Mouse (Mus musculus): Measurements from ENCODE around the gene Adk. TPM values are rescaled to one million over a fixed set of nuclear protein-coding genes. Genes with fewer than 3 reads are reported as not detected.

Adk gene
- total and polyA plus RNA-seq, 3 experiments = 47.9 to 129 (median 59.0) TPM

DNA sequence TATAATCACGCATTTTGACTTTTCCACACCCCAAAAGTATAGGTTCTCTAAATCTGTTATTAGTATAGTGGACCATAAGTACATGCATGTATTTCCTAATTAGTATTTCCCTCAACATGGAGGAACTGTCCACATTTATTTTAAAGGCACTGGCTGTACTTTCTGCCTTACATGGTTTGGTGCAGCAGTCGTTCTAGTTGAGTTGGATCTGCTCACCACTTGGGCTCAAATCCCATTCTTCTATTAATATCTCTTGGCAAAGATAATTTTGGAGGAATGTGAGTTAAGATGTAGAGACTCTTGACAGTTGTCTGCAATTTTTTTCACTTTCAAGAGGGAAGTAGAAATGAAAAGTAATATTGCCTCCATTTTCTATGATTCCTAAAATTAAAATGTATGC lies 314.7 kb downstream of the Adk start:
- no peak for DNase-seq (ENCODE audit: extremely low read depth)
- Histone ChIP-seq H3K27me3 (replicated peaks) (no peaks in the 10 kb centered on the region), H3K4me1 (ENCODE audit: control insufficient read depth in 1 of 2, insufficient read depth in 2 of 2) (no peaks in the 10 kb centered on the region), H3K4me3 (replicated peaks in 1 of 3; ENCODE audit: low read depth in 2 of 3, low read length in 2 of 3, poor library complexity in 1 of 3) (no peak overlapping the region), H3K9ac (ENCODE audit: insufficient read depth, low read depth) (no peak overlapping the region), H3K9me3 (replicated peaks; ENCODE audit: low read length) (no peaks in the 10 kb centered on the region), H3K79me2 (replicated peaks; ENCODE audit: control insufficient read depth, extremely low read depth, insufficient read depth, poor library complexity, severe bottlenecking) (no peaks in the 10 kb centered on the region), H3K4me2 (ENCODE audit: insufficient read depth, low read depth, poor library complexity, severe bottlenecking) (no peak overlapping the region), H3K36me3 (replicated peaks in 1 of 2; ENCODE audit: control insufficient read depth in 1 of 2, insufficient read depth in 1 of 2, low read length in 1 of 2) (no peaks in the 10 kb centered on the region), H3K27ac (ENCODE audit: insufficient read depth, low read depth) (no peak overlapping the region)
- TF ChIP-seq JUN (IDR thresholded peaks at IDR 0.05; ENCODE audit: insufficient read depth, low read depth, low read length) (no peak), ZC3H11A (IDR thresholded peaks at IDR 0.05; ENCODE audit: low read depth, low read length) (no peak), NELFE (IDR thresholded peaks at IDR 0.05; ENCODE audit: low read depth, low read length) (no peak), MXI1 (IDR thresholded peaks at IDR 0.05; ENCODE audit: low read depth, low read length) (no peak), ZMIZ1 (IDR thresholded peaks at IDR 0.05; ENCODE audit: low read depth, low read length) (no peak), BHLHE40 (IDR thresholded peaks at IDR 0.05; ENCODE audit: low read depth, low read length) (no peak), MAFK (IDR thresholded peaks at IDR 0.05; ENCODE audit: insufficient replicate concordance, low read length) (no peak), TBP (conservative IDR thresholded peaks at IDR 0.05; ENCODE audit: low read depth, low read length) (no peak), E2F4 (IDR thresholded peaks at IDR 0.05; ENCODE audit: insufficient replicate concordance, low read depth, low read length) (no peak), IRF4 (IDR thresholded peaks at IDR 0.05; ENCODE audit: low read depth, low read length) (no peak), MAX (IDR thresholded peaks at IDR 0.05; ENCODE audit: low read length) (no peak), ETS1 (conservative IDR thresholded peaks at IDR 0.05; ENCODE audit: low read depth, low read length) (no peak), MYC (IDR thresholded peaks at IDR 0.05; ENCODE audit: low read depth, low read length) (no peak), USF1 (IDR thresholded peaks at IDR 0.05; ENCODE audit: low read depth, low read length) (no peak), NRF1 (IDR thresholded peaks at IDR 0.05; ENCODE audit: low read depth, low read length) (no peak), JUND (conservative IDR thresholded peaks at IDR 0.05; ENCODE audit: low read depth, low read length) (no peak), RAD21 (IDR thresholded peaks at IDR 0.05; ENCODE audit: low read depth, low read length) (no peak), MAZ (IDR thresholded peaks at IDR 0.05; ENCODE audit: low read depth, low read length) (no peak), MEF2A (IDR thresholded peaks at IDR 0.05; ENCODE audit: borderline replicate concordance, low read depth, low read length) (no peak), PAX5 (IDR thresholded peaks at IDR 0.05; ENCODE audit: low read length) (no peak)
- in situ Hi-C loops (cut with MboI; ENCODE audit: low pct_ligation_motif_present, low pct_unique_long_range_greater_than_20kb, low sequenced_read_pairs) (no loop called here), dilution Hi-C loops (cut with MboI; ENCODE audit: extremely low pct_ligation_motif_present, extremely low pct_unique_long_range_greater_than_20kb, low sequenced_read_pairs) (no loop called here)

- Histone ChIP-seq H3K4me3 (replicated peaks in 1 of 3; ENCODE audit: low read depth in 2 of 3, low read length in 2 of 3, poor library complexity in 1 of 3) (no peak overlapping the region), H3K4me1 (ENCODE audit: control insufficient read depth in 1 of 2, insufficient read depth in 2 of 2) (no peaks in the 10 kb centered on the region), H3K9ac (ENCODE audit: insufficient read depth, low read depth) (no peak overlapping the region), H3K4me2 (ENCODE audit: insufficient read depth, low read depth, poor library complexity, severe bottlenecking) (no peak overlapping the region), H3K27ac (ENCODE audit: insufficient read depth, low read depth) (no peak overlapping the region), H3K9me3 (replicated peaks; ENCODE audit: low read length) (no peaks in the 10 kb centered on the region), H3K36me3 (replicated peaks in 1 of 2; ENCODE audit: control insufficient read depth in 1 of 2, insufficient read depth in 1 of 2, low read length in 1 of 2) (no peaks in the 10 kb centered on the region), H3K79me2 (replicated peaks; ENCODE audit: control insufficient read depth, extremely low read depth, insufficient read depth, poor library complexity, severe bottlenecking) (no peaks in the 10 kb centered on the region), H3K27me3 (replicated peaks) (no peaks in the 10 kb centered on the region)
- DNase-seq (ENCODE audit: extremely low read depth) = no peak
- in situ Hi-C loops (cut with MboI; ENCODE audit: low pct_ligation_motif_present, low pct_unique_long_range_greater_than_20kb, low sequenced_read_pairs) (no loop called here), dilution Hi-C loops (cut with MboI; ENCODE audit: extremely low pct_ligation_motif_present, extremely low pct_unique_long_range_greater_than_20kb, low sequenced_read_pairs) (no loop called here)
- TF ChIP-seq RAD21 (IDR thresholded peaks at IDR 0.05; ENCODE audit: low read depth, low read length) (no peak), IRF4 (IDR thresholded peaks at IDR 0.05; ENCODE audit: low read depth, low read length) (no peak), RCOR1 (conservative IDR thresholded peaks at IDR 0.05; ENCODE audit: low read depth, low read length) (no peak), MAX (IDR thresholded peaks at IDR 0.05; ENCODE audit: low read length) (no peak), USF1 (IDR thresholded peaks at IDR 0.05; ENCODE audit: low read depth, low read length) (no peak)
These were observed 316.2 kb downstream of the Adk start for GRCm38 (mm10) chr14:21368622-21369021.

Data from CH12.LX (cell line).